Mouse (Mus musculus) forebrain, embryonic 13.5 days (tissue): ENCODE measurements at regions not wholly inside any gene's neighbourhood (a gene's known extent, or its start where the extent isn't known, plus 50 kb on each side); places are given as distances from the start of the nearest gene placed in this dataset.
A peak's percentile ranks its signal among the peaks of the same experiment; 100 is the strongest.

Source experiments
- ATAC-seq: fragments of 200-750 bp; cut with Nextera tagmentation; 2 replicates; pipeline ENCODE4 v1.8.0; 2017
- H3K27ac ChIP-seq: fragments of 300-500 bp; sonication (generic); 2 replicates; pipeline ENCODE4 v1.5.1; 2015; ENCODE audit warnings: inconsistent platforms, mild to moderate bottlenecking, moderate library complexity
- H3K27me3 ChIP-seq: fragments of 300-500 bp; sonication (generic); 2 replicates; pipeline ENCODE4 v1.6.1; 2015; ENCODE audit warnings: mild to moderate bottlenecking, inconsistent platforms
- H3K36me3 ChIP-seq: fragments of 300-500 bp; sonication (generic); 2 replicates; pipeline ENCODE4 v1.6.1; 2015; ENCODE audit warnings: mild to moderate bottlenecking, inconsistent platforms; ENCODE audit not compliant: poor library complexity, severe bottlenecking
- H3K4me1 ChIP-seq: fragments of 300-500 bp; sonication (generic); 2 replicates; pipeline ENCODE4 v1.6.1; 2015; ENCODE audit warnings: inconsistent platforms
- H3K4me2 ChIP-seq: fragments of 300-500 bp; sonication (generic); 2 replicates; pipeline ENCODE4 v1.6.1; 2015; ENCODE audit warnings: inconsistent platforms, mild to moderate bottlenecking, moderate library complexity
- H3K4me3 ChIP-seq: fragments of 300-500 bp; sonication (generic); 2 replicates; pipeline ENCODE4 v1.5.1; 2015; ENCODE audit warnings: mild to moderate bottlenecking, inconsistent platforms
- H3K9ac ChIP-seq: fragments of 300-500 bp; sonication (generic); 2 replicates; pipeline ENCODE4 v1.6.1; 2015; ENCODE audit warnings: mild to moderate bottlenecking, inconsistent platforms
- H3K9me3 ChIP-seq: fragments of 300-500 bp; sonication (generic); replicated peaks from 2 replicates; pipeline ENCODE4 v1.6.1; 2016; ENCODE audit warnings: inconsistent platforms
- whole genome bisulfite sequencing: fragments of 180-500 bp; shearing (Covaris S2); methylation state at CpG from one replicate; pipeline ENCODE4 v1.1.7; 2015; 5-methylcytosine and 5-hydroxymethylcytosine counted together

DNA sequence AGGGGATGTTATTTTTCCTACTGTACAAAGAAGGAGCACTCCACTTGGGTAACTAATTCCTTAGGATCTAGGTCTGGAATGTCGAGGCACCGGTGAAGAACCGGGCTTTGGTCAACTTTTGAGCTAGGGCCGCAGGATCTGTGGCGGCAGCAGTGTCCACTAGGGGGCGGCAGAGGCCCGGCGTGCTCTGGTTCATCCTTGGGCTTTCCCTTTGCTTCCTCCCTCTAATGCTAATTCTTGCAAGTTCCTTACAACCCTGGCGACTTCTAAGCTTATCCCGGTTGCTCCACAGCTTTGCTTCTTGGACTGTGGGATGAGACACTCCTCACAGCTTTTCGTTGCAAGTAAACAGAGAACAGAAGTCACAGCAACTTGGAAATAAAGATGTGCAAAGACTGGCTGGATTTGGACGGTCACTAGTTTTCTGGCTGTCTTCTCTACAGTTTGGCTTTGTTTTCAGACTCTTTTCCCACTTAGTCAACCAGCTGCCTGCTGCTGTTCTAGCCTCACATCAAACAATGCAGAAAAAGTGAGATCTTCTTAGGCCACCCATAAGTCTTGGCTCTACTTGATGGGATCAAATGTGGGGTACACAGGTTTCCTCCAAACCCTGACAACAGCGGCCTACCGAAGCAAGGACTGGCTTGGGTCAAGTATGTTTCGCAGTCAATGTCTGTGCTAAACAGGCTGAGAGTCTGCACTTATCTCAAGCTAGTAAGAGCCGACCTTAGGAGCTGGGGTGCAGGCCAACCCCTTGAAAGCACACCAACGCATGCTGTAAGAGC lies 51.2 kb upstream of the Tmem72 start:
- 38% methylated on average over 17 of the region's 17 CpGs for WGBS
- H3K4me2 ChIP-seq, result no peak overlapping the region
- peak; percentile 53; the same call in 1 of the 2 replicates for ATAC-seq
- H3K27ac ChIP-seq, result no peak overlapping the region
- no peaks in the 10 kb centered on the region for H3K36me3 ChIP-seq
- H3K9me3 ChIP-seq, result no peaks in the 10 kb centered on the region
- H3K9ac ChIP-seq, result no peak overlapping the region
- H3K27me3 ChIP-seq, result no peaks in the 10 kb centered on the region
- H3K4me3 ChIP-seq, result no peak overlapping the region
- H3K4me1 ChIP-seq, result no peaks in the 10 kb centered on the region

- Histone ChIP-seq H3K4me3 (no peak overlapping the region), H3K9ac (no peak overlapping the region), H3K9me3 (no peaks in the 10 kb centered on the region), H3K27me3 (no peaks in the 10 kb centered on the region), H3K36me3 (no peaks in the 10 kb centered on the region), H3K4me1 (no peaks in the 10 kb centered on the region), H3K4me2 (no peak overlapping the region), H3K27ac (no peak overlapping the region)
- no peak for ATAC-seq
- 82% methylated on average over 12 of the region's 12 CpGs for whole genome bisulfite sequencing
Measured at GRCm38 (mm10) chr6:116774954-116775675, 58.4 kb upstream of the Tmem72 start.

DNA sequence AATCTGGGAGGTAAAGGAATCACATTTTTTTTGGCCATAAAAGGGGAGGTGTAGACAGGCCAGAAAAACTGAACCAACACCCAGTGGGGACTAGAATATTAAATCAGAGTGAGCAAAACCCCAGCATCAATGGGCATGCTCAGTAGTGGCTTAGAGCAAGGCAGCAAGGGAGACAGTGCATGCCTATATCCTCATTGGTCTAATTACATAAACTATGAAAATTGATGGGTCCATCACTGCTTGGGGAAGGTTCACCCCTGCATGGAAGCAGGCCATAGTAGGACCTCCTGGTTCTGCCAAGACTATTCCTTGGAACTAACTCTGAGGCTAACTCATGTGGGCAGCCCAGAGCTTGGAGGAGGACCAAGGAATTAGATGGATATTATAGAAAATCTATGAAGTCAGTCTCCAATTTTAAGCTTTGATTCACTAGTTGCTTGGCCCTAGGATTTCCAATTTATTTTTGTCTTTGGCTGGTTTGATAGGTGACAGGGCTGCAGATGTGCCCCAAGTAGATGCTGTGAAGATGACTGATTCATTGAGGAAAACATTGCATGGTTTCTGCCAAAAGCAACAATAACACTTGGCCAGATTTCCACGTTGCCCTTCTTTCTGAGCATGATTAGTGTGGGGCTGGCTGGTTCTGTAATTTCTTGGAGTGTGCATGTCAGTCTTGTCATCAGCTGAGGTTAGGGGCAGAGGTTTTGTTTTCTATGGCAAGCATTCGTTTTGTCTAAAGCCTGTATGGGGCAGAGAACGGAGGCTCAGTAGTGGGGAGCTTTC lies 70.0 kb upstream of the Tmem72 start:
- no peak for ATAC-seq
- Histone ChIP-seq H3K27ac (no peak overlapping the region), H3K9me3 (no peaks in the 10 kb centered on the region; the same call in 1 of the 2 replicates), H3K4me3 (no peak overlapping the region), H3K27me3 (no peaks in the 10 kb centered on the region), H3K9ac (no peak overlapping the region), H3K4me2 (no peak overlapping the region), H3K4me1 (no peaks in the 10 kb centered on the region), H3K36me3 (no peaks in the 10 kb centered on the region)
- WGBS, result 50% methylated on average over 3 of the region's 3 CpGs

- WGBS, result 88% methylated on average over 4 of the region's 4 CpGs
- no peak for ATAC-seq
- no peaks in the 10 kb centered on the region for H3K4me1 ChIP-seq
Measured at GRCm38 (mm10) chr6:116793321-116793960, 76.7 kb upstream of the Tmem72 start.

DNA sequence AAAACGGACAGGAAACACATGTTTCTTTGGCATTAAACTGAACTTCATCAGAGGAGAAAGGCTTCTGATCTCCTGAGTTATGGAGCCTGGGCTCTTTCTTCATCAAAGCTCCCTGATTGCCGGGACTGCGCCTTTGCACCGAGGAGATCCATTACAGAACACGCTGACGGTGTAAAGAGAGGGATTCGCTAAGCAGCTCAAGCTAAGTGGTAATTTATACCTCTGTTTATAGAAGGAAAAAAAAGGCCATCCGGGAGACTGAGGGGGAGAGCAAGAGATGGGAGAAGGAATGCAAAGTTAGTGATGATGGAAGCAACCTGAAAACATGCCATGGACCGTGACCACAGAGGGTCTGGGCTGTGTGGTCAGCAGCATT lies 77.2 kb upstream of the Tmem72 start:
- Histone ChIP-seq H3K4me2 (no peak overlapping the region), H3K4me1 (no peaks in the 10 kb centered on the region), H3K36me3 (no peaks in the 10 kb centered on the region), H3K27ac (no peak overlapping the region), H3K27me3 (no peaks in the 10 kb centered on the region), H3K9ac (no peak overlapping the region), H3K9me3 (no peaks in the 10 kb centered on the region), H3K4me3 (no peak overlapping the region)
- ATAC-seq, result no peak
- WGBS, result 79% methylated on average over 9 of the region's 9 CpGs

More at GRCm38 (mm10) chr6:116793321-116793960, 76.7 kb upstream of the Tmem72 start:
- Histone ChIP-seq H3K36me3 (no peaks in the 10 kb centered on the region), H3K9me3 (no peaks in the 10 kb centered on the region), H3K4me2 (no peak overlapping the region), H3K4me3 (no peak overlapping the region), H3K27me3 (no peaks in the 10 kb centered on the region), H3K9ac (no peak overlapping the region), H3K27ac (no peak overlapping the region)

DNA sequence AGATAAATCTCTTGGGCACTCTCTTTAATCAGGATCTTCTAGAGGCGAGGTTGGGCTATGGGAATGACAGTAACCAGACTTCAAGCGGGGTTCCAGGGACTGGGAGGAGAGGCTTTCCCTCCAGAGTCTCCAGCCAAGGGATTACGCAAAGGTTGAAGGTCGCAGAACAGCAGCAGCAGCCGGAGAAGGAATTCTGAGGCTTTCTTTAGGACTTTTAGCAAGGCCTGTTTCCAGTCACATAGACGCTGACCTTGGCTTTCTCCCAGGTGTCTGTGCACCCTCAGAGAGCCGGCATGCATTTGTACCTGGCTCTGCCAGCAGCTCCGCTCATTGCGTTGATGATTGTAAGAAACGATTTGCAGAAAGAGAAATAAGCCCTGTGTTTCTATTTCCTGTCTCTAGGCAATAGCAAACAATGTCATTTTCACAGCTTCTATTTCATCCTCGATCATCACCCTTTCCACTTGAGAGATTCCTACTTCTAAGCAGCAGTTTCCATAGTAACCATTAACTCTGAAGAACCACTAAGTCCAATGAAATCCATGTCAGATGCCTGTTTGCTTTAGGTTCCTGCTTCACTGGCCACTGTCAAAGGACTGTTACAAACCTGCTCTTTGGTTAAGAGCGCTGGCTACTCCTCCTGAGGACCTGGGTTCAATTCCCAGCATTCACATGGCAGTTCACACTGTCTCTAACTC lies 104.7 kb upstream of the Tmem72 start:
- H3K4me3 ChIP-seq, result no peak overlapping the region
- H3K27me3 ChIP-seq, result no peaks in the 10 kb centered on the region
- no peaks in the 10 kb centered on the region for H3K36me3 ChIP-seq
- H3K9ac ChIP-seq, result no peak overlapping the region
- no peak overlapping the region for H3K4me2 ChIP-seq
- H3K9me3 ChIP-seq, result no peaks in the 10 kb centered on the region
- peak overlapping the region; percentile 48; the same call in 1 of the 2 replicates for H3K27ac ChIP-seq
- peaks cover 6% of the 10 kb centered on the region; the same call in 1 of the 2 replicates for H3K4me1 ChIP-seq
- WGBS, result 44% methylated on average over 12 of the region's 12 CpGs
- ATAC-seq, result peak; percentile 66

GRCm38 (mm10) chr6:116822605-116823004 lies 105.9 kb upstream of the Tmem72 start:
- H3K27ac ChIP-seq, result no peak overlapping the region
- no peak overlapping the region for H3K9ac ChIP-seq
- H3K4me3 ChIP-seq, result no peak overlapping the region
- no peaks in the 10 kb centered on the region for H3K27me3 ChIP-seq
- no peak for ATAC-seq
- WGBS, result 92% methylated on average over 6 of the region's 6 CpGs
- H3K9me3 ChIP-seq, result no peaks in the 10 kb centered on the region
- H3K4me1 ChIP-seq, result peaks cover 6% of the 10 kb centered on the region; the same call in 1 of the 2 replicates
- no peak overlapping the region for H3K4me2 ChIP-seq
- H3K36me3 ChIP-seq, result no peaks in the 10 kb centered on the region

DNA sequence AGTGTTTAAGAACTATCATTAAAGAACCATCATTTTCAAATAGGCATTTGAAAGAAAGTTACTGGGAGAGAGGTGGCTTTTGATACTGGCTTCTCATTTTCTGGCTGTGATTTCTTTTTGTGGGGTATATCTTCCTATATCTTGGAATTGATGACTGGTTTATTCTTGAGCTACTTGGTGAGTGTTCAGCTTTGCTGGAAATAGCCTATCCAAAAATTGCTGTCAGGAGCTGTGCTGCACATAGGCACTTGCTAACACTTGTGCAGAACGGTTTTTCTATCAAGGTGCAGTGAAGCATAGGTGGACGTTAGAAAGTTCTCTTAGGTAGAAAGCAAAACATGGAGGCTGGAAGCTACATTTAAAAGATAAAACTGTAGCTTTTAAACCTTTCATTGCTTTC lies 108.9 kb upstream of the Tmem72 start:
- H3K9ac ChIP-seq, result no peak overlapping the region

DNA sequence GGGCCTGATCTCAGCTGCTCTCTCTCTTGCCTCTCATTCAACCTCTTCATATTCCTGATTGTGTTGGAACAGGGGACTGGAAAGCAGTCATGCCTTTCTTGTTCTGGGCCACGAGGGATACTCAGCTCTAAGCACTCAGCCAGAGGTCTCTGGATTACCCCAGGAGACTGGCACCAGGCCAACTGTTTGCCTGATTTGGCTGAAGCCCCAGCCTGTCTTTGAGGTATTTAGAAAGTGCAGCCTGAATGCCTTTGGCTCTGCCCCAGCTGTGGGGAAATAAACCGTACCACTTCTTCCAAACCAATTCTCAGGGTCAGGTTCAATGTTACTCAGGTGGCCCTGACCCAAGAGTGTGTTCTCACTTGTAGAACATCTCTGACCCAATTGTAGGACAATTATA lies 112.6 kb upstream of the Tmem72 start:
- ATAC-seq, result peak; percentile 51; the same call in 1 of the 2 replicates

More for the DNA sequence above, 108.9 kb upstream of the Tmem72 start:
- ATAC-seq, result no peak
- H3K36me3 ChIP-seq, result no peaks in the 10 kb centered on the region
- H3K27ac ChIP-seq, result no peak overlapping the region
- H3K4me2 ChIP-seq, result no peak overlapping the region
- WGBS, result 75% methylated on average over 2 of the region's 2 CpGs
- no peaks in the 10 kb centered on the region for H3K27me3 ChIP-seq
- H3K9me3 ChIP-seq, result no peaks in the 10 kb centered on the region
- peaks cover 13% of the 10 kb centered on the region; the same call in 1 of the 2 replicates for H3K4me1 ChIP-seq
- H3K4me3 ChIP-seq, result no peak overlapping the region

GRCm38 (mm10) chr6:116845990-116846862 lies 129.5 kb upstream of the Tmem72 start:
- no peak for ATAC-seq
- Histone ChIP-seq H3K27me3 (no peaks in the 10 kb centered on the region), H3K27ac (no peak overlapping the region), H3K9ac (no peak overlapping the region), H3K9me3 (no peaks in the 10 kb centered on the region), H3K4me1 (no peaks in the 10 kb centered on the region), H3K4me2 (no peak overlapping the region), H3K4me3 (no peak overlapping the region), H3K36me3 (no peaks in the 10 kb centered on the region)
- WGBS, result 86% methylated on average over 11 of the region's 11 CpGs

More for the DNA sequence above, 112.6 kb upstream of the Tmem72 start:
- Histone ChIP-seq H3K27ac (no peak overlapping the region), H3K9me3 (no peaks in the 10 kb centered on the region), H3K36me3 (no peaks in the 10 kb centered on the region), H3K4me3 (no peak overlapping the region), H3K27me3 (no peaks in the 10 kb centered on the region), H3K9ac (no peak overlapping the region), H3K4me1 (0 out of 2 replicates have a peak, but pooled peaks cover 6% of the 10 kb centered on the region), H3K4me2 (no peak overlapping the region)
- WGBS, result 25% methylated on average over 2 of the region's 2 CpGs
